Mouse (Mus musculus) lung, postnatal 0 days (tissue): ENCODE data around the gene Kdm7a. TPM values are rescaled to one million over a fixed set of nuclear protein-coding genes. Genes with fewer than 3 reads are reported as not detected.

Experiments
- ATAC-seq: fragments of 200-750 bp; cut with Nextera tagmentation; 2 replicates; pipeline ENCODE4 v1.8.0; 2017; ENCODE audit warnings: moderate library complexity
- DNase-seq: peaks from one replicate; pipeline ENCODE4 v3.0.0-alpha.2; 2016; ENCODE audit warnings: low spot score
- H3K27ac ChIP-seq: fragments of 300-500 bp; sonication (generic); 2 replicates; pipeline ENCODE4 v1.5.1; 2014; ENCODE audit warnings: antibody characterized with exemption, mild to moderate bottlenecking, low read length, mixed read lengths
- H3K27me3 ChIP-seq: fragments of 300-500 bp; sonication (generic); replicated peaks from 2 replicates; pipeline ENCODE4 v1.6.1; 2014; ENCODE audit warnings: low read length, mixed read lengths; ENCODE audit not compliant: insufficient read depth
- H3K36me3 ChIP-seq: fragments of 300-500 bp; sonication (generic); 2 replicates; pipeline ENCODE4 v1.6.1; 2014; ENCODE audit warnings: low read length, mixed read lengths; ENCODE audit not compliant: insufficient read depth
- H3K4me1 ChIP-seq: fragments of 300-500 bp; sonication (generic); 2 replicates; pipeline ENCODE4 v1.6.1; 2014; ENCODE audit warnings: antibody characterized with exemption, low read depth, low read length, mixed read lengths; ENCODE audit not compliant: insufficient read depth
- H3K4me2 ChIP-seq: fragments of 300-500 bp; sonication (generic); replicated peaks from 2 replicates; pipeline ENCODE4 v1.6.1; 2014; ENCODE audit warnings: low read depth, mild to moderate bottlenecking, low read length, moderate library complexity, mixed read lengths
- H3K4me3 ChIP-seq: fragments of 300-500 bp; sonication (generic); 2 replicates; pipeline ENCODE4 v1.5.1; 2014; ENCODE audit warnings: low read depth, low read length
- H3K9ac ChIP-seq: fragments of 300-500 bp; sonication (generic); replicated peaks from 2 replicates; pipeline ENCODE4 v1.6.1; 2014; ENCODE audit warnings: low read depth, mild to moderate bottlenecking
- H3K9me3 ChIP-seq: fragments of 300-500 bp; sonication (generic); 2 replicates; pipeline ENCODE4 v1.6.1; 2016; ENCODE audit warnings: low read length, mixed read lengths
- CTCF ChIP-seq: IDR thresholded peaks from 2 replicates; pipeline ENCODE4 v1.5.1; 2016; ENCODE audit warnings: antibody characterized with exemption, mild to moderate bottlenecking
- EP300 ChIP-seq: IDR thresholded peaks from 2 replicates; pipeline ENCODE4 v1.6.1; 2016; ENCODE audit warnings: antibody characterized with exemption, mild to moderate bottlenecking, control low read depth
- WGBS: fragments of 180-500 bp; shearing (Covaris S2); extraction: QIAGEN DNeasy Blood & Tissue Kit; methylation state at CpG from one replicate; pipeline ENCODE4 v1.1.7; 2014; 5-methylcytosine and 5-hydroxymethylcytosine counted together
- polyA plus RNA-seq: library from polyadenylated mRNA; unstranded; fragments of >200 nt; fragmentation: Nextera tagmentation; extraction: Ambion mirVana; gene quantifications from 2 replicates; pipeline ENCODE4 v1.2.1, GENCODE M21; 2015

Kdm7a gene
- polyA plus RNA-seq, 1 experiment from 2014 or later: 5.1 TPM

DNA sequence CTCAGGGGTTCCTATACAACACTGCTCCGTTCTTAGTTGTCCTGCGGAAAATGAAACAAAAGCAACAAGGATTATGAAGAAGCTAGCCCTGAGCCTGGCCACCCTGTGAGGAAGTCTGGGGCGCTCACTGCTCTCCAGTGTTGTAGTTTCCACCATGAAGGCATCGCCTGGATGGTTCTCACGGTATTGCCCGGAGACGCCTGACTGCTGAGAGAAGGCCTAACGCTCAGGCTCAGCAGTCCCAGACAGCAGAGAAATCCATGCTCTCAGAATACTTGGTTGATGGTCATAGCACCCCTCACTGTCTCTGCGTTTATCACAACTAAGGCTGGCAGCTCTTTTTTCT, 20.0 kb upstream of the Kdm7a start:
- Histone ChIP-seq H3K9me3 (no peaks in the 10 kb centered on the region), H3K27ac (no peak overlapping the region), H3K4me1 (no peaks in the 10 kb centered on the region), H3K4me2 (no peak overlapping the region), H3K4me3 (no peak overlapping the region), H3K27me3 (no peaks in the 10 kb centered on the region), H3K9ac (no peak overlapping the region), H3K36me3 (no peaks in the 10 kb centered on the region)
- DNase-seq: no peak
- no peak for ATAC-seq
- 62% methylated on average over 9 of the region's 9 CpGs for WGBS
- TF ChIP-seq EP300 (no peak), CTCF (no peak)

DNA sequence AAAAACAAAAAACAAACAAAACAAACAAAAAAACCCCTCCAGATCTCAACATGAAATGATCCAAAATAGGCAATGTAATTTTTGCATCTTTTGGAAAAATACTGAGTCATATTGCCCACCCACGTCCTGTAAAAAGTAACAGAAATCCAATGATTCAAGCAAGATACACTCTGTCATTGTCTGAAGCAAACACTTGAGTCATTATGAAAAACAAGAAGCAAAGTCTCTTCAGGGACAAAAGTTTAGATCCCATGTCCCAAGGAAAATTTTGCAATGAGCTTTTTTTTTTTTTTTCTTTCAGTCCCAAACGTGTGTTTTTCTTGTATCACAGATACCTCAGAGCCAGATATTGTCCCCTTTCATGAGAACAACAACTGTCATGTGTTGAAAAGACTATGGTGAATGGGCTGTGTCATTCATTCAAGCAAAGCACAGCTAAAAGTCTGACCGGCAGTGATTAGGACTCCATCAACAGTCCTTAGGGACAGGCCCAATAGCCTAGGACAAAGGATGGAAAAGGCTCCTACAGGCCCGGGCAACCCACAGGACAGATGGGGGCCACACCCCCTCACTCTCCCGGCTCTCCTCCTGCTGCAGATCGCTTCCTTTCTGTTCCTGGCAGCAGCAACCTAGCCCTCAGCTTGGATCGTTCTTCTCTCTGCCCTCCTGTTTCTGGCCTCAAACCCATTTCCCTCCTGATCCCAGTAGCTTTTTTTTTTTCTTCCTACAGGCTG, 19.5 kb upstream of the Kdm7a start:
- Histone ChIP-seq H3K9me3 (no peaks in the 10 kb centered on the region), H3K36me3 (no peaks in the 10 kb centered on the region), H3K4me1 (no peaks in the 10 kb centered on the region), H3K27ac (no peak overlapping the region; the same call in 1 of the 2 replicates), H3K4me3 (no peak overlapping the region), H3K27me3 (no peaks in the 10 kb centered on the region), H3K9ac (no peak overlapping the region), H3K4me2 (no peak overlapping the region)
- TF ChIP-seq EP300 (no peak), CTCF (no peak)
- DNase-seq (peak; percentile 33), ATAC-seq (no peak)
- 28% methylated on average over 7 of the region's 7 CpGs for WGBS

- ATAC-seq: no peak
- Histone ChIP-seq H3K27me3 (no peaks in the 10 kb centered on the region), H3K4me3 (no peak overlapping the region), H3K9ac (no peak overlapping the region), H3K36me3 (no peaks in the 10 kb centered on the region), H3K9me3 (no peaks in the 10 kb centered on the region), H3K4me2 (no peak overlapping the region), H3K4me1 (no peaks in the 10 kb centered on the region), H3K27ac (no peak overlapping the region)
- no peak for DNase-seq
- TF ChIP-seq EP300: no peak
- TF ChIP-seq CTCF: no peak
- 66% methylated on average over 5 of the region's 5 CpGs for WGBS
Observed at GRCm38 (mm10) chr6:39223328-39223885, 16.8 kb upstream of the Kdm7a start.

- Histone ChIP-seq H3K9me3 (no peaks in the 10 kb centered on the region), H3K36me3 (no peaks in the 10 kb centered on the region), H3K4me3 (no peak overlapping the region), H3K4me1 (no peaks in the 10 kb centered on the region), H3K9ac (no peak overlapping the region), H3K4me2 (no peak overlapping the region), H3K27ac (no peak overlapping the region), H3K27me3 (no peaks in the 10 kb centered on the region)
- ATAC-seq (no peak), DNase-seq (no peak)
- TF ChIP-seq EP300 (no peak), CTCF (no peak)
- 56% methylated on average over 5 of the region's 5 CpGs for whole genome bisulfite sequencing
Observed at GRCm38 (mm10) chr6:39222487-39222886, 15.9 kb upstream of the Kdm7a start.

DNA sequence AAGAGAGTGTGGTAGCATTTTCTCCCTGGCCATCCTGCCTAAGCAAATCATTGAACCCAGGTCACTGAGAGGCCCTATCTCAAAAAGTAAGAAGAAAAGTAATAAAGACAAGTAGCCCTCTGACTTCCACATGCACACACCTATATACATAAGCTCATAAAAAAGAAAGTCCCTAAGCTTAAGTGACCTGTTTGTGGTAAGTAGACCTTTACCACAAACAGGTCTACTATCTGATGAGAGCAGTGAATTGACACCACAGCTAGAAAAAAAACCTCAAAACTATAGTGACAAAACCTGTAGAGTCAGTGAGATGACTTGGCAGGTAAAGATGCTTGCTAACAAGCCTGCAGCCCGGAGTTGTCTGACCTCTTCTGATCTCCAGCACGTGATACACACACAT, 11.4 kb upstream of the Kdm7a start:
- DNase-seq (no peak), ATAC-seq (no peak)
- Histone ChIP-seq H3K9me3 (no peaks in the 10 kb centered on the region), H3K4me1 (no peaks in the 10 kb centered on the region), H3K27ac (no peak overlapping the region), H3K36me3 (no peaks in the 10 kb centered on the region), H3K9ac (no peak overlapping the region), H3K4me2 (no peak overlapping the region), H3K4me3 (no peak overlapping the region), H3K27me3 (no peaks in the 10 kb centered on the region)
- 84% methylated on average over 2 of the region's 2 CpGs for WGBS
- no peak for TF ChIP-seq EP300
- no peak for TF ChIP-seq CTCF

DNA sequence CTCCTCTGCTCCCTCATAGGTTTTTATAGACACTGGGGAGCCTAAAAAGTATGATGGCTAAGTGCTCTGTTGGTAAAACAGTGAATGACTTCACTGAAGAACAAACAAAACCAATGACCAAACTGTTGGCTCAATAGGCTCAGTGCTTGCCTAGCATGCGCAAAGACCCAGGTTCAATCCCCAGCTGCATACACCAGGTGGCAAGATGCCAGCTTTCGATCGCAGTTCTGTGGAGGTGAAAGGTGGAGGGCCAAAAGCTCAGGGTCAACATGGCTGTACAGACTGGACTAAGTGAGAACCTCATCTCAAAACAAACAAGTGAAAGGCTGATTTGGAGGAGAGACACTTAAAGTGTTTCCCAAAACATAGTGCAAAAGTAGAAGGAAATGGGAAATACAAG, 10.5 kb upstream of the Kdm7a start:
- 90% methylated on average over 3 of the region's 3 CpGs for WGBS
- no peak for TF ChIP-seq EP300
- TF ChIP-seq CTCF: no peak
- ATAC-seq: no peak
- no peak for DNase-seq
- H3K36me3 ChIP-seq: no peaks in the 10 kb centered on the region
- no peaks in the 10 kb centered on the region for H3K9me3 ChIP-seq
- no peak overlapping the region for H3K27ac ChIP-seq
- no peak overlapping the region for H3K4me3 ChIP-seq
- H3K4me1 ChIP-seq: no peaks in the 10 kb centered on the region
- H3K4me2 ChIP-seq: no peak overlapping the region
- no peak overlapping the region for H3K9ac ChIP-seq
- no peaks in the 10 kb centered on the region for H3K27me3 ChIP-seq
